Mouse (Mus musculus): ENCODE data around the gene Pcgf3. TPM values are rescaled to one million over a fixed set of nuclear protein-coding genes. Genes with fewer than 3 reads are reported as not detected.

Pcgf3 gene
- total RNA-seq, 2 experiments from 2014 or later, result 7.6 to 21.1 TPM

DNA sequence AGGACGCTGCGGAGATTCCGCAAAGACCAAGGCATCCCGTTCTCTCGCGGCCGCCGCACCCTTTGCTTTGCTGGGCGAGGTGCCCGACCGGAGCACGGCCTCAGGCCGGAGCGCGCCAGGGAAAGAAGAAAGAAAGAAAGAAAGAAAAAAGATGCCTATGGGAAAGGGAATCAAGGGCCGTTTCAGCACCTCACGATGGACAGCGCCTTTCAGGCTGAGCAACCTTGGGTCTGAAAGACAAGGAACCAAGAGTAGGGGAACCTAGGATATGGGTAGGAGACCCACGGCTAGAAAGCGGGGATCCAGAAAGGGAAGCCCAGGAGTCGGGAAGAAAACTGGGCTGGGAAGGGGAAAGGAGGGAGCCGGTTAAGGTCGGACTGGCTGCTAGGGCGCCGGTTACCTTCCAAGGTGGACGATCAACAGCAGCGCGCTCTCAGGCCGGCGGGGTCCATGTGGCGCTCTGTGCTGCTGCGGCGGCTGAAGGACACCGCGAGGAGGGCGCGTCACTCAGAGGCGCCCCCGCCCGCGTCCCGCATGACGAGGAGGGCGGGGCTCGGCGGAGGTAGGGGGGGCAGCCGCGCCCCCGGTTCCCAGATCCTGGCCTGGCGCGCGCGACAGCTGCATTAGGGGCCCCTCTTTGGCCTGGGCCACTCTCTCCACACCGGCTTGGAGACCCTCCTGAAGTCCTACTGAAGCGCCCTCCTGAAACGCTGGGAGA lies 88.6 kb downstream of the Pcgf3 start, which contains the start of gene Cplx1:
Gene Cplx1 (minus strand): TSS at position 536 of the 718 bp plus-strand sequence.
- peak; percentile 82 for ATAC-seq (replicated peaks; ENCODE audit: poor library complexity)

GRCm38 (mm10) chr5:108550207-108550594 lies 89.2 kb downstream of the Pcgf3 start:
- no peak for ATAC-seq (replicated peaks; ENCODE audit: poor library complexity)

GRCm38 (mm10) chr5:108554041-108554440 lies 93.0 kb downstream of the Pcgf3 start:
- ATAC-seq (replicated peaks; ENCODE audit: poor library complexity), result no peak

Other genes starting within 250 kb of the Pcgf3 start
- 82.6 and 102 TPM in 2 replicates for gene Dr1, start 192.3 kb upstream of the Pcgf3 start, total RNA-seq (2015)
- 67.8 and 73.8 TPM in 2 replicates for gene Dr1, start 192.3 kb upstream of the Pcgf3 start, total RNA-seq (2017)
- gene Pigg, start 148.6 kb upstream of the Pcgf3 start, total RNA-seq (2015), result 4.2 and 4.8 TPM in 2 replicates
- gene Pigg, start 148.6 kb upstream of the Pcgf3 start, total RNA-seq (2017), result 6.6 and 8.4 TPM in 2 replicates
- not detected in 2 replicates for gene Gm42517, start 93.3 kb upstream of the Pcgf3 start, total RNA-seq (2015)
- not detected in 2 replicates for gene Gm42517, start 93.3 kb upstream of the Pcgf3 start, total RNA-seq (2017)
- not detected in 2 replicates for gene Pde6b, start 72.8 kb upstream of the Pcgf3 start, total RNA-seq (2015)
- gene Pde6b, start 72.8 kb upstream of the Pcgf3 start, total RNA-seq (2017), result not detected in 2 replicates
- 245 and 275 TPM in 2 replicates for gene Atp5k, start 26.8 kb upstream of the Pcgf3 start, total RNA-seq (2015)
- gene Atp5k, start 26.8 kb upstream of the Pcgf3 start, total RNA-seq (2017), result 222 and 254 TPM in 2 replicates
- gene Mfsd7a, start 12.3 kb upstream of the Pcgf3 start, total RNA-seq (2015), result 0.59 and 1.6 TPM in 2 replicates
- gene Mfsd7a, start 12.3 kb upstream of the Pcgf3 start, total RNA-seq (2017), result 1.1 and 1.2 TPM in 2 replicates
- 0.07 TPM in 1 of 2 replicates, not detected in the other for gene Cplx1, start 88.8 kb downstream of the Pcgf3 start, total RNA-seq (2015)
- gene Cplx1, start 88.8 kb downstream of the Pcgf3 start, total RNA-seq (2017), result not detected in 2 replicates
- 69.6 and 74.6 TPM in 2 replicates for gene Gak, start 168.5 kb downstream of the Pcgf3 start, total RNA-seq (2015)
- 89.9 and 120 TPM in 2 replicates for gene Gak, start 168.5 kb downstream of the Pcgf3 start, total RNA-seq (2017)
- gene Tmem175, start 168.5 kb downstream of the Pcgf3 start, total RNA-seq (2015), result 22.9 and 28.7 TPM in 2 replicates
- gene Tmem175, start 168.5 kb downstream of the Pcgf3 start, total RNA-seq (2017), result 13.4 and 13.8 TPM in 2 replicates
- 15.6 and 18.5 TPM in 2 replicates for gene Idua, start 199.1 kb downstream of the Pcgf3 start, total RNA-seq (2015)
- 3.1 and 7.3 TPM in 2 replicates for gene Idua, start 199.1 kb downstream of the Pcgf3 start, total RNA-seq (2017)
- gene Dgkq, start 208.4 kb downstream of the Pcgf3 start, total RNA-seq (2015), result 4.2 and 4.8 TPM in 2 replicates
- gene Dgkq, start 208.4 kb downstream of the Pcgf3 start, total RNA-seq (2017), result 4.2 and 8.2 TPM in 2 replicates
- 2.0 and 2.1 TPM in 2 replicates for gene Slc26a1, start 214.3 kb downstream of the Pcgf3 start, total RNA-seq (2015)
- 0.75 and 1.5 TPM in 2 replicates for gene Slc26a1, start 214.3 kb downstream of the Pcgf3 start, total RNA-seq (2017)
- gene Fgfrl1, start 231.2 kb downstream of the Pcgf3 start, total RNA-seq (2015), result 1.7 TPM in 2 replicates
- 2.3 and 2.7 TPM in 2 replicates for gene Fgfrl1, start 231.2 kb downstream of the Pcgf3 start, total RNA-seq (2017)

Data from megakaryocyte progenitor cell, adult 5-6 weeks (primary cell).